Mouse (Mus musculus) MEL (cell line): ENCODE data around the gene Phlda1. TPM values are rescaled to one million over a fixed set of nuclear protein-coding genes. Genes with fewer than 3 reads are reported as not detected.

Experiments
- DNase-seq: peaks from one replicate; pipeline ENCODE4 v3.0.0; 2011; ENCODE audit warnings: low read depth, low spot score
- H3K27ac ChIP-seq: 2 replicates; pipeline ENCODE4 v1.5.1; 2012; ENCODE audit warnings: low read depth, mild to moderate bottlenecking, control low read depth, low read length, moderate library complexity; ENCODE audit not compliant: control insufficient read depth
- H3K27me3 ChIP-seq, 2 experiments: fragments of 150-350 bp in 1 of 2; sonication (generic) in 1 of 2; 2 replicates each; pipeline ENCODE4 v1.6.1; 2012; ENCODE audit warnings: low read length in 2 of 2, mild to moderate bottlenecking in 2 of 2, improper control_type of control experiment in 1 of 2, moderate library complexity in 1 of 2; ENCODE audit not compliant: insufficient read depth in 2 of 2, control insufficient read depth in 1 of 2
- H3K36me3 ChIP-seq, 2 experiments: 2 replicates each; pipeline ENCODE4 v1.6.1; 2012 to 2014; ENCODE audit warnings: low read length in 2 of 2, improper control_type of control experiment in 1 of 2, inconsistent platforms in 1 of 2, mild to moderate bottlenecking in 1 of 2; ENCODE audit not compliant: insufficient read depth in 2 of 2, control insufficient read depth in 1 of 2
- H3K4me1 ChIP-seq, 2 experiments: fragments of 150-350 bp in 1 of 2; sonication (generic) in 1 of 2; 2 replicates each; pipeline ENCODE4 v1.6.1; 2012; ENCODE audit warnings: low read length in 2 of 2, improper control_type of control experiment in 1 of 2, mild to moderate bottlenecking in 1 of 2; ENCODE audit not compliant: insufficient read depth in 2 of 2, control insufficient read depth in 1 of 2
- H3K4me3 ChIP-seq, 2 experiments: fragments of 150-350 bp in 1 of 2; sonication (generic) in 1 of 2; 2 replicates each; pipeline ENCODE4 v1.5.1; 2012; ENCODE audit warnings: low read depth in 2 of 2, low read length in 2 of 2, mild to moderate bottlenecking in 2 of 2, moderate library complexity in 2 of 2, control low read depth in 1 of 2, improper control_type of control experiment in 1 of 2; ENCODE audit not compliant: control insufficient read depth in 1 of 2, insufficient read depth in 1 of 2
- H3K79me2 ChIP-seq: 2 replicates; pipeline ENCODE4 v1.6.1; 2012; ENCODE audit warnings: mild to moderate bottlenecking, low read length, moderate library complexity; ENCODE audit not compliant: control insufficient read depth, poor library complexity, insufficient read depth
- H3K9ac ChIP-seq: 2 replicates; pipeline ENCODE4 v1.6.1; 2012; ENCODE audit warnings: low read depth, mild to moderate bottlenecking, control low read depth, low read length, moderate library complexity; ENCODE audit not compliant: control insufficient read depth, poor library complexity, severe bottlenecking
- H3K9me3 ChIP-seq: fragments of 150-350 bp; sonication (generic); replicated peaks from 2 replicates; pipeline ENCODE4 v1.6.1; 2012; ENCODE audit warnings: mild to moderate bottlenecking, low read length, improper control_type of control experiment, moderate library complexity; ENCODE audit not compliant: insufficient read depth
- CHD1 ChIP-seq: IDR thresholded peaks from 2 replicates; pipeline ENCODE4 v1.6.1; 2012; ENCODE audit warnings: low read depth, mild to moderate bottlenecking, inconsistent platforms, low read length, improper control_type of control experiment
- CHD2 ChIP-seq: IDR thresholded peaks from 2 replicates; pipeline ENCODE4 v1.6.1; 2011; ENCODE audit warnings: low read length, improper control_type of control experiment
- E2F4 ChIP-seq: IDR thresholded peaks from 2 replicates; pipeline ENCODE4 v1.6.1; 2011; ENCODE audit warnings: low read depth, low read length, improper control_type of control experiment, borderline replicate concordance
- ELF1 ChIP-seq: IDR thresholded peaks from 2 replicates; pipeline ENCODE4 v1.6.1; 2014; ENCODE audit warnings: low read depth, mild to moderate bottlenecking, inconsistent platforms, low read length, improper control_type of control experiment, moderate library complexity
- GABPA ChIP-seq: IDR thresholded peaks from 2 replicates; pipeline ENCODE4 v1.6.1; 2012; ENCODE audit warnings: low read depth, mild to moderate bottlenecking, inconsistent platforms, low read length, improper control_type of control experiment, moderate library complexity
- GATA1 ChIP-seq: IDR thresholded peaks from 2 replicates; pipeline ENCODE4 v1.6.1; 2011; ENCODE audit warnings: low read depth, low read length, improper control_type of control experiment
- KAT2A ChIP-seq: conservative IDR thresholded peaks from 2 replicates; pipeline ENCODE4 v1.6.1; 2012; ENCODE audit warnings: low read depth, low read length, improper control_type of control experiment, inconsistent platforms
- MAX ChIP-seq: IDR thresholded peaks from 2 replicates; pipeline ENCODE4 v1.6.1; 2011; ENCODE audit warnings: low read length, improper control_type of control experiment
- MAZ ChIP-seq: IDR thresholded peaks from 2 replicates; pipeline ENCODE4 v1.6.1; 2012; ENCODE audit warnings: low read depth, mild to moderate bottlenecking, inconsistent platforms, low read length, improper control_type of control experiment
- MYC ChIP-seq: IDR thresholded peaks from 2 replicates; pipeline ENCODE4 v1.6.1; 2011; ENCODE audit warnings: low read depth, mild to moderate bottlenecking, low read length, improper control_type of control experiment, moderate library complexity
- POLR2AphosphoS5 ChIP-seq: IDR thresholded peaks from 2 replicates; pipeline ENCODE4 v1.6.1; 2012; ENCODE audit warnings: low read depth, borderline replicate concordance, mild to moderate bottlenecking, inconsistent platforms, low read length, moderate library complexity, mixed read lengths
- RCOR1 ChIP-seq: IDR thresholded peaks from 2 replicates; pipeline ENCODE4 v1.6.1; 2012; ENCODE audit warnings: low read depth, mild to moderate bottlenecking, inconsistent platforms, low read length, improper control_type of control experiment
- TAL1 ChIP-seq: IDR thresholded peaks from 2 replicates; pipeline ENCODE4 v1.6.1; 2012; ENCODE audit warnings: mild to moderate bottlenecking, inconsistent platforms, low read length, moderate library complexity, mixed read lengths
- TCF12 ChIP-seq: IDR thresholded peaks from 2 replicates; pipeline ENCODE4 v1.6.1; 2014; ENCODE audit warnings: low read depth, mild to moderate bottlenecking, inconsistent platforms, low read length, improper control_type of control experiment, moderate library complexity
- USF1 ChIP-seq: IDR thresholded peaks from 2 replicates; pipeline ENCODE4 v1.6.1; 2014; ENCODE audit warnings: low read depth, mild to moderate bottlenecking, inconsistent platforms, low read length, improper control_type of control experiment, moderate library complexity
- USF2 ChIP-seq, 2 experiments: IDR thresholded peaks; 2 replicates each; pipeline ENCODE4 v1.6.1; 2011 to 2012; ENCODE audit warnings: improper control_type of control experiment in 2 of 2, low read length in 2 of 2, borderline replicate concordance in 1 of 2, inconsistent platforms in 1 of 2, low read depth in 1 of 2, mild to moderate bottlenecking in 1 of 2; ENCODE audit not compliant: insufficient read depth in 1 of 2
- ZC3H11A ChIP-seq: IDR thresholded peaks from 2 replicates; pipeline ENCODE4 v1.6.1; 2012; ENCODE audit warnings: low read depth, mild to moderate bottlenecking, inconsistent platforms, low read length, improper control_type of control experiment
- ZKSCAN1 ChIP-seq: IDR thresholded peaks from 2 replicates; pipeline ENCODE4 v1.6.1; 2012; ENCODE audit warnings: low read depth, mild to moderate bottlenecking, inconsistent platforms, low read length, improper control_type of control experiment, moderate library complexity
- polyA plus RNA-seq, 2 experiments: library from polyadenylated mRNA; stranded (reverse) in 1 of 2; unstranded in 1 of 2; fragments of >175 nt in 1 of 2; fragments of >200 nt in 1 of 2; gene quantifications; 2 replicates each; pipeline versions ENCODE4 v1.2.1 to v1.2.4; 2012; ENCODE audit warnings: low replicate concordance in 2 of 2, low read depth in 1 of 2; ENCODE audit not compliant: insufficient read length in 2 of 2, insufficient read depth in 1 of 2, missing spikeins in 1 of 2
- total RNA-seq: library from RNA; depleted of rRNA; stranded (reverse); fragments of 300-350 nt; gene quantifications from 2 replicates; pipeline ENCODE4 v1.2.3, GENCODE M21; 2012

The Phlda1 gene
- total and polyA plus RNA-seq, 3 experiments = 0.27 to 3.4 TPM; not detected in 1

DNA sequence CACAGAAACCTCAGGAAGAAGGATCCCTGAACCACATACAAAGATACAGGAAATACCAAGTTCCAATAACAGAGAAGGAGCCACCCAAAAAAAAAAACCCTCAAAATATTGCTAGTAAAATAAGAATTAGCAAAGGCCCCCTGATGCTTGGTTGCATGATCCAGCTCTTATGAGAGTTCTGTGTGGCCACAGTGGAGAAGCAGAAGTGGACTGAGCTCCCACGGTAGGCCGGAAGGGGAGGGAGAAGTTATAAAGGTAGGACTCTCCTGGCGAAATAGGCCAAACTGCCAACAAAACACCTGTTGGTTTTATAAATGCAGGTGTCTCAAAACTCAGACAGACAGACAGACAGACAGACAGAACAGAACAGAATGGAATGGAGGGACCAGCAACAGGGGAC is 46.2 kb upstream of the Phlda1 start:
- Histone ChIP-seq H3K27me3 (no peaks in the 10 kb centered on the region), H3K4me3 (no peak overlapping the region), H3K79me2 (no peaks in the 10 kb centered on the region), H3K9me3 (no peaks in the 10 kb centered on the region), H3K9ac (no peak overlapping the region), H3K27ac (no peak overlapping the region), H3K4me1 (peaks cover 4 to 17% of the 10 kb centered on the region in 2 experiments), H3K36me3 (peaks cover 0 to 14% of the 10 kb centered on the region in 2 experiments; a peak in 2 of 4 replicates)
- no peak for DNase-seq
- TF ChIP-seq ELF1 (no peak), CHD1 (no peak), E2F4 (no peak), KAT2A (no peak)

DNA sequence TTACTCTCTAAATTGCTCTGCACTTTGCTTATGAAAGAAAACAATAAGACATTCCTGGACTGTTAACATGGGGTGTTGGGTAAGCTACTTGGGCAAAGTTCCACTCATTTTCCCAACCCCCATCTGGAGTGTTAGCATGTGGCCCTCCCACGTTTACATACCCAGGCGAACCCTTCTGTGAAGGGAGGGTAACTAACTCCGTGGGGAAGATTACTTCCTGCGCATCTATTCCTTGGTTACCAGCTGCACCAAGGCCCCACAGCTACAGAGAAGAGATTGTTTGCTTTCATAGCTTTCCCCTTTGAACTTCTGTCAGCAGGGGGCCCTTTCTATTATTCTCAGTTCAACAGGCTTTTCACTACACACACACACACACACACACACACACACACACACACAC is 45.7 kb upstream of the Phlda1 start:
- no peaks in the 10 kb centered on the region for H3K27me3 ChIP-seq
- H3K36me3 ChIP-seq = peaks cover 0 to 12% of the 10 kb centered on the region in 2 experiments; a peak in 2 of 4 replicates
- H3K4me3 ChIP-seq = no peak overlapping the region
- H3K9ac ChIP-seq = no peak overlapping the region
- H3K27ac ChIP-seq = no peak overlapping the region
- H3K9me3 ChIP-seq = no peaks in the 10 kb centered on the region
- TF ChIP-seq ZC3H11A = no peak
- no peak for TF ChIP-seq USF1
- no peak for TF ChIP-seq ZKSCAN1
- no peak for TF ChIP-seq GATA1
- no peak for TF ChIP-seq POLR2AphosphoS5
- no peak for TF ChIP-seq USF2 (IDR thresholded peaks at IDR 0.05; ENCODE audit: borderline replicate concordance in 1 of 2, insufficient read depth in 1 of 2, low read depth in 1 of 2, low read length in 2 of 2)
- no peak for TF ChIP-seq CHD2
- no peak for TF ChIP-seq RCOR1
- no peak for TF ChIP-seq GABPA
- no peak for TF ChIP-seq MAZ
- TF ChIP-seq MAX = no peak
- no peak for TF ChIP-seq MYC
- no peak for TF ChIP-seq TCF12
- TF ChIP-seq TAL1 = no peak
- H3K4me1 ChIP-seq = peaks cover 3 to 14% of the 10 kb centered on the region in 2 experiments
- H3K79me2 ChIP-seq = no peaks in the 10 kb centered on the region
- DNase-seq = no peak
